Mouse (Mus musculus): ENCODE results near the gene Brinp3. TPM values are rescaled to one million over a fixed set of nuclear protein-coding genes. Genes with fewer than 3 reads are reported as not detected.
A peak's percentile ranks its signal among the peaks of the same experiment; 100 is the strongest.

Brinp3 gene
- 35.2 and 43.6 TPM in 2 replicates for polyA plus RNA-seq (2014; fragmentation: Nextera tagmentation; extraction: Ambion mirVana)

DNA sequence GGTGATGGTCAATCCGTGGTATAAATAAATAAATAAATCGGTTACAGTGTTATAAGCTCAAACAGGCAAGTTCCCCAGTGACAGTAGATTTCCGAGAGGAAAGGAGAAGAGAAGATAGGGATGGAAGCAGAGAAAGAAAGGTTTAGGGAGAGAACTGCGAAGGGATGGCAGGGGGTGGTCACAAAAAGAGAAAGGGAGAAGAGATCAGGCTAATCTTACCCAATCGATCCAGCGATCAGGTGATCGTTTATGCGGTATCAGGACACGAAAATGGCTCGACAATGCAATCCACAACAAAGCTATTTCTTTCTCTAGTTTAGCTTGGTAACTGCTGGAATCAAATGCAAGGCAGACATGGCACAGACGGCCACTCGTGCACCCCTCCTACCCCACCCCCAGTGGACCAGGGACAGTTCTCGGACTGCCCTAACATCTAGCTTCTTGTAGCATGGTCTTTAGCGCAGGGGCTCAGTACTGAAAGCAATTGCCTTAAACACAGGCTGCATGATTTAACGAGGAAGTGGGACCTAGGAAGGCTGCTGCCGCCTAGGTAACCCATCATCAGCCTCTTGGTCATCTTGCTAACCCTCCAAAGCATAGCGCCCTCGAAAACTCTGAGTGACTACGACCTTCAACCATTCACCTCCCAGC lies at the start of gene Brinp3:
Gene Brinp3 (plus strand): TSS at position 80 of the 651 bp plus-strand sequence.
- Histone ChIP-seq H3K27ac (ENCODE audit: low read depth, low read length) (peak within 1 kb of the TSS; percentile 72), H3K4me1 (ENCODE audit: control insufficient read depth, insufficient read depth, low read length) (no peaks in the 10 kb centered on the region), H3K9ac (replicated peaks; ENCODE audit: low read depth, low read length) (peak within 1 kb of the TSS; percentile 70), H3K4me3 (ENCODE audit: low read depth, low read length) (peak within 1 kb of the TSS; percentile 59), H3K36me3 (ENCODE audit: control insufficient read depth, insufficient read depth, low read length) (no peaks in the 10 kb centered on the region), H3K9me3 (ENCODE audit: control insufficient read depth, low read length) (no peaks in the 10 kb centered on the region), H3K4me2 (ENCODE audit: low read depth, low read length) (peak within 1 kb of the TSS; percentile 79), H3K27me3 (ENCODE audit: control insufficient read depth, insufficient read depth, low read length) (0 out of 2 replicates have a peak, but pooled peaks cover 2% of the 10 kb centered on the region)
- 2% methylated on average over 19 of the region's 19 CpGs for WGBS
- peak; percentile 63 for ATAC-seq (ENCODE audit: low read depth)

DNA sequence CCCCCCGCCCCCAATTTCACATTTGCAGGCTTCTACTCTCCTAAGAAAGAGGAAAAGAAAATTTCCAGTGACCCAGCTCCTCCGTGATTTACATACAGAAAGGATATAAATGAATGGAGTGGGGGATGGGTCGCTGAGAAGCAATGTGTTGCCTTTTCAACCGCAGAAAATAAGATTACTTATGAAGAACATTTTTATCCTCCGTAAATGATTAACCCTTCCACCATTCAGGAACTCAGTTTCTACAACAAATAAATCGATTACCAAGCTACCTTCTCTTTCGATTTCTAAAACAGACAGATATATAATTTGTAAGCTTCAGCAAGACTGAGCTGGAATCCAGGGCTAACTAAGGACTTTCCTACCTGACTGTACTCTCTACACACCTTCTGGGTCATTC lies 339 bp upstream of the Brinp3 start:
- 8% methylated on average over 7 of the region's 7 CpGs for WGBS
- H3K4me3 ChIP-seq (ENCODE audit: low read depth, low read length), result peak overlapping the region; percentile 59
- H3K4me2 ChIP-seq (ENCODE audit: low read depth, low read length), result peak overlapping the region; percentile 79
- peak overlapping the region; percentile 70 for H3K9ac ChIP-seq (replicated peaks; ENCODE audit: low read depth, low read length)
- 0 out of 2 replicates have a peak, but pooled peaks cover 2% of the 10 kb centered on the region for H3K27me3 ChIP-seq (ENCODE audit: control insufficient read depth, insufficient read depth, low read length)
- no peaks in the 10 kb centered on the region for H3K36me3 ChIP-seq (ENCODE audit: control insufficient read depth, insufficient read depth, low read length)
- H3K27ac ChIP-seq (ENCODE audit: low read depth, low read length), result peak overlapping the region; percentile 72
- H3K4me1 ChIP-seq (ENCODE audit: control insufficient read depth, insufficient read depth, low read length), result no peaks in the 10 kb centered on the region
- no peaks in the 10 kb centered on the region for H3K9me3 ChIP-seq (ENCODE audit: control insufficient read depth, low read length)
- ATAC-seq (ENCODE audit: low read depth), result no peak

DNA sequence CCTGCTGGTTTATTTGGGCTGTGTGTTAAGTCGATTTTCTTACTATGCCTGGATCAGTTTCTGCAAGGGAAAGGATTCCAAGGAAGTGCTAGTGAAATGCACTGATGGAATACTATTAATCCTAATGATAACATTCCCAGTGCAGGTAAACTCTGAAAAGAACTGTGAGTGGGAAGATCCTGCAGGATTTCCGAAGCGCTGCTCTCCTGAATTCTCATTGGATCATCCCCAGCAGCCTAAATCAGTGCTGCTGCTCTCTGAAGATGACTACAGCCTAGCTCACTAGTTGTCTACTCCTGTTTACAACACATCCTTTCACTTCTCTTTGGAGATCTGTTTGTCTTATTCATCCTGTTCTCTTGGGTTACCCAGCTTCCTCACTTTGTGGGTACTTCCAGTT lies 826 bp downstream of the Brinp3 start:
- 0 out of 2 replicates have a peak, but pooled peaks cover 2% of the 10 kb centered on the region for H3K27me3 ChIP-seq (ENCODE audit: control insufficient read depth, insufficient read depth, low read length)
- peak overlapping the region; percentile 72; the same call in 1 of the 2 replicates for H3K27ac ChIP-seq (ENCODE audit: low read depth, low read length)
- peak overlapping the region; percentile 70 for H3K9ac ChIP-seq (replicated peaks; ENCODE audit: low read depth, low read length)
- no peak for ATAC-seq (ENCODE audit: low read depth)
- H3K4me3 ChIP-seq (ENCODE audit: low read depth, low read length), result peak overlapping the region; percentile 59
- H3K9me3 ChIP-seq (ENCODE audit: control insufficient read depth, low read length), result no peaks in the 10 kb centered on the region
- peak overlapping the region; percentile 79 for H3K4me2 ChIP-seq (ENCODE audit: low read depth, low read length)
- H3K4me1 ChIP-seq (ENCODE audit: control insufficient read depth, insufficient read depth, low read length), result no peaks in the 10 kb centered on the region
- H3K36me3 ChIP-seq (ENCODE audit: control insufficient read depth, insufficient read depth, low read length), result no peaks in the 10 kb centered on the region
- 8% methylated on average over 3 of the region's 3 CpGs for WGBS

DNA sequence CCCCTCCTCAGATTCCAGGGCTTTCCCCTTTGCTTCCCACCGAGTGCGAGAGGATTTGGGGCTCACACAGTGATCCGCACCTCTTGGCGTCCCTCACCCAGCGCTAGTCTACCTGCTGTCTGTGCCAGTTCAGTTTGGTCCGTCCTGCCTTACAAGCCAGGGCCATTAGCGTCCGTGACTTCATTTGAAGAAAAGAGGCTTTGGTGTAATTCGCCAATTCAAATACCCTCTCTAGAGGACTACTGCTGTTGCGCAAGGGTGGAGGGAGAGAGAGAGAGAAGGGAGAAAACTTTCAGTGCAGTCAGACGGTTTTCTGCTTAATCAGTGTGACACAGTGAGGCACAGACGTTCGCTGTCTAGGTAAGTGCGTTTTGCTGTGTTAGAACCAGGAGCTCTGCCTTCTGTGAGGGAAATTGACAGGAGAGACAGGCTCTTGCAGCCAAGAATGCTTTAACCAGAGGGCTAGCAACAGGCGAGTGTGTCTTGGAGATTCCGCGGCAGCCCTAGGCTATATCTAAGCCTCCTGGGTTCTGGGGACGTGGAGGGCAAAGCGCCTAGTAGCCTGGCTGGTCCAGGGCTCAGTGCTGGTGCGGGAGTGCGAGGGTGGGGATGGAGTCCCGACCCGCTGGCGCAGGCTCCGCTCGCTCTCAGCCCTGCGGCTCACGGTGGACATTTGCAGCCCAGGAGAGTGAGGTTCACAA lies 3.0 kb downstream of the Brinp3 start:
- peak overlapping the region; percentile 68 for H3K27ac ChIP-seq (ENCODE audit: low read depth, low read length)
- peak overlapping the region; percentile 79 for H3K4me2 ChIP-seq (ENCODE audit: low read depth, low read length)
- 0 out of 2 replicates have a peak, but pooled peaks cover 2% of the 10 kb centered on the region for H3K27me3 ChIP-seq (ENCODE audit: control insufficient read depth, insufficient read depth, low read length)
- WGBS, result under 1% methylated on average over 28 of the region's 28 CpGs
- ATAC-seq (ENCODE audit: low read depth), result peak; percentile 75
- H3K9me3 ChIP-seq (ENCODE audit: control insufficient read depth, low read length), result no peaks in the 10 kb centered on the region
- H3K9ac ChIP-seq (replicated peaks; ENCODE audit: low read depth, low read length), result peak overlapping the region; percentile 67
- H3K4me1 ChIP-seq (ENCODE audit: control insufficient read depth, insufficient read depth, low read length), result no peaks in the 10 kb centered on the region
- no peaks in the 10 kb centered on the region for H3K36me3 ChIP-seq (ENCODE audit: control insufficient read depth, insufficient read depth, low read length)
- H3K4me3 ChIP-seq (ENCODE audit: low read depth, low read length), result peak overlapping the region; percentile 59

DNA sequence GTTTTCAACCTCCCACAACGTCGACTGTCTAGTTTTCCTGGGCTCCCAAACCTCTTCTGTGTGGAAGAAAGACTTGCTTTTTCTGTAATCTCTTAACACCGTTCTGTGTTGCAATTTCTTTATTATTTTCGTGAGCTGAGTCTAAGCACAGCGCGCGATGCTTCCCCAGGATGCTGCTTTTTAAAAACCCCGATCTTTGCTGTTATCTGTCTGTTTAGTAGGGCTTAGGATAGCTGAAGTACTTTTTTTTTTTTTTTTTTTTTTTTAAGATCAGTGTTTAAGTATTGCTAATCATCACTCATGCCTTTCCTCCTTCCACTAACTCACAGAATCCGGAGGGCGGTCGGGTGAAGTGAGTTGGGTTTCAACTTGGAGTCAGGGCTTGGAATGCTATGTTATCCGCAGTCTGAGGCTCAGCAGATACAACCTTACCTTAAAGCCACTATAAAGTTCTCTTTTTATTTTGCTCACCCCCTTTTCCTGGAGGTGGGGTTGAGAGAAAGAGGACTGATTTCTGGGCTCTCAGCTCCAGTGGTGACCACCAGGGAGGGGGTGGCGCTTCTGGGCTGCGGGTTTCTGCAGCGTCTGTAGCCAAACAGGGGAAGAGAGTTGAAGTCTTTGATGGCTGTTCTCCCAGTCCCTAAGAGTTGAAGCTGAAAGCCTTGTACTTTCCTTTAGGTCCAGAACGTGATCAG lies 3.7 kb downstream of the Brinp3 start:
- H3K4me3 ChIP-seq (ENCODE audit: low read depth, low read length), result peak overlapping the region; percentile 59
- H3K4me2 ChIP-seq (ENCODE audit: low read depth, low read length), result peak overlapping the region; percentile 79
- H3K9ac ChIP-seq (replicated peaks; ENCODE audit: low read depth, low read length), result peak overlapping the region; percentile 67
- H3K36me3 ChIP-seq (ENCODE audit: control insufficient read depth, insufficient read depth, low read length), result no peaks in the 10 kb centered on the region
- no peaks in the 10 kb centered on the region for H3K9me3 ChIP-seq (ENCODE audit: control insufficient read depth, low read length)
- H3K27ac ChIP-seq (ENCODE audit: low read depth, low read length), result peak overlapping the region; percentile 68
- 0 out of 2 replicates have a peak, but pooled peaks cover 2% of the 10 kb centered on the region for H3K27me3 ChIP-seq (ENCODE audit: control insufficient read depth, insufficient read depth, low read length)
- WGBS, result 0% methylated on average over 16 of the region's 16 CpGs
- H3K4me1 ChIP-seq (ENCODE audit: control insufficient read depth, insufficient read depth, low read length), result no peaks in the 10 kb centered on the region
- peak; percentile 28; the same call in 1 of the 2 replicates for ATAC-seq (ENCODE audit: low read depth)

DNA sequence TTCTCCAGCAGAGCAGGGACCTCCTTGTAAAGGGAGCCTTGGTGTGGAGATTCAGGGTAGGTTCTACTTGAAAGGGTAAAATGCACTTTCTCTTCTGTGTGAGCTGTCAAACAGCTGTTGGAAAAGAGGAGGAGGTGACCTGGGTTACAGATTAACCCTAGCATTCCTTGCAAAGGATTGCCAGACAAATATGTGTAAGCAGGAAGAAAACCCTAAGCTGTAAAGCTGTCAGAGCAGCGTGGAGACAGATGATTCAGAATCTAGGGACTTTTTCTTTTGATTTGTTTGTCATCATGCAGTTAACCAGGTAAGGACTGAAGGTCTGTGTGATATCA lies 4.2 kb downstream of the Brinp3 start:
- peak overlapping the region; percentile 67; the same call in 1 of the 2 replicates for H3K9ac ChIP-seq (replicated peaks; ENCODE audit: low read depth, low read length)
- H3K27me3 ChIP-seq (ENCODE audit: control insufficient read depth, insufficient read depth, low read length), result 0 out of 2 replicates have a peak, but pooled peaks cover 2% of the 10 kb centered on the region
- H3K36me3 ChIP-seq (ENCODE audit: control insufficient read depth, insufficient read depth, low read length), result no peaks in the 10 kb centered on the region
- no peaks in the 10 kb centered on the region for H3K9me3 ChIP-seq (ENCODE audit: control insufficient read depth, low read length)
- H3K4me2 ChIP-seq (ENCODE audit: low read depth, low read length), result peak overlapping the region; percentile 79
- H3K4me1 ChIP-seq (ENCODE audit: control insufficient read depth, insufficient read depth, low read length), result no peaks in the 10 kb centered on the region
- no peak for ATAC-seq (ENCODE audit: low read depth)
- H3K27ac ChIP-seq (ENCODE audit: low read depth, low read length), result no peak overlapping the region
- peak overlapping the region; percentile 59 for H3K4me3 ChIP-seq (ENCODE audit: low read depth, low read length)
- WGBS, result 7% methylated on average over 1 of the region's 1 CpGs

DNA sequence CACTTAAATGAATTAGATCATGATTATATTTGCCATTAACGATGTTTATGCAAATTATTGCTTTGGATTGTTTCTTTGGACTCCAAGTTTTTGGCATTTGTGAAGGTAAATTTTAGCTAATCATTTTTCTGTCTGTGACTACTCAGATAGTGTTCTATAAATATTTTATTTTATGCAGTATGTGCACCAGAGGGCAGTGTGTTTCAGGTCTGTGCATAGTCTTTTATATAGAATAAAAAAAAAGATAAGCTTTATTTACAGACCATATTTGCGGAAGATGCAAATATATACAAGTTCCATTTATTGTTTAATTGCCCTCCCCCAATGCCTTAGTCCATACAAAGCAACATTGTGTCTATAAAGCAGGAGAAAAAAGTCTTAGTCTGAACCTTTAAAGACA lies 20.8 kb downstream of the Brinp3 start:
- H3K27me3 ChIP-seq (ENCODE audit: control insufficient read depth, insufficient read depth, low read length), result no peaks in the 10 kb centered on the region
- H3K4me3 ChIP-seq (ENCODE audit: low read depth, low read length), result no peak overlapping the region
- no peaks in the 10 kb centered on the region for H3K36me3 ChIP-seq (ENCODE audit: control insufficient read depth, insufficient read depth, low read length)
- no peak for ATAC-seq (ENCODE audit: low read depth)
- no peak overlapping the region for H3K4me2 ChIP-seq (ENCODE audit: low read depth, low read length)
- H3K9ac ChIP-seq (replicated peaks; ENCODE audit: low read depth, low read length), result no peak overlapping the region
- H3K9me3 ChIP-seq (ENCODE audit: control insufficient read depth, low read length), result no peaks in the 10 kb centered on the region
- no peak overlapping the region for H3K27ac ChIP-seq (ENCODE audit: low read depth, low read length)
- no peaks in the 10 kb centered on the region for H3K4me1 ChIP-seq (ENCODE audit: control insufficient read depth, insufficient read depth, low read length)
- 74% methylated on average over 2 of the region's 2 CpGs for WGBS

DNA sequence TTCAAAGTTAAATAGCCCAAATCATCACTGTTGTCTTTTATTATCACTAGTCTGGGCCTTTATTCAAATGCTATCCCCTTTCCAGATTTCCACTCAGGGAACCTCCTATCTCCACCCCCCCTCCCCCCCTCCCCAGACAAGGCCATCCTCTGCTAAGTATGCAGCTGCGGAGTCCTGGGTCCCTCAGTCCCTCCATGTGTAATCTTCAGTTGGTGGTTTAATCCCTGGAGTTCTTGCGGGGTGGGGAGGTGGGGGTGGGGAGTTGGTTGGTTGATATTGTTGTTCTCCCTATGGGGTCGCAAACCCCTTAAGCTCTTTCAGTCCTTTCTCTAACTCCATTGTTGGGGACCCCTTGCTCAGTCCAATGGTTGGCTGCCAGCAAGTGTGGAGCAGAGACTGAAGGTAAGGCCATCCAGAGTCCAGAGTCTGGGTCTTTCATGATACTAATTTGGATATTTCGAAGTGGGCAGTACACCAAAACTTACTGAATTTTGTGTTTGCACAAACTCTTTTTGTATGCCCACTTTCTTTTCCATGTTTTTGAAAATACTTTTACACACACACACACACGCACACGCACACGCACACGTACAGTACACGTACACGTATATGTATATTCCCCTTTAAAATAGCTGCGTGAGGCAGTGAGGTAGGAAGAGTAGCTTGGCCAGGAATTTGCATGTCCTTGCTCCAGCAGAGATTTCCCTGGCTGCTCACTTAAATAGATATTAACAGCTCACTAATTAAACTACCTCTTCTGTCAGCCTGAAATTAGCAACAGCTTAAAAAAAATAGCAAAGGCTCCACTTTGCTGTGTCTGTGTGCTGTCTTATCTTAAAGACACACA lies 29.4 kb downstream of the Brinp3 start:
- ATAC-seq (ENCODE audit: low read depth), result 0 out of 2 replicates have a peak, but pooled peaks have one; percentile 31

More for the DNA sequence above, 29.4 kb downstream of the Brinp3 start:
- Histone ChIP-seq H3K4me2 (ENCODE audit: low read depth, low read length) (no peak overlapping the region), H3K36me3 (ENCODE audit: control insufficient read depth, insufficient read depth, low read length) (no peaks in the 10 kb centered on the region), H3K9ac (replicated peaks; ENCODE audit: low read depth, low read length) (no peak overlapping the region), H3K27me3 (ENCODE audit: control insufficient read depth, insufficient read depth, low read length) (no peaks in the 10 kb centered on the region), H3K9me3 (ENCODE audit: control insufficient read depth, low read length) (no peaks in the 10 kb centered on the region), H3K4me3 (ENCODE audit: low read depth, low read length) (no peak overlapping the region), H3K4me1 (ENCODE audit: control insufficient read depth, insufficient read depth, low read length) (no peaks in the 10 kb centered on the region), H3K27ac (ENCODE audit: low read depth, low read length) (no peak overlapping the region)
- 71% methylated on average over 11 of the region's 11 CpGs for WGBS
